In genomic region chr7:24883896-24884692, GRCm38 (mm10) we compare ENCODE assay signal across 8 mouse cellular contexts. TPM values are rescaled to one million over a fixed set of nuclear protein-coding genes. Genes with fewer than 3 reads are reported as not detected.
DNase-seq lines count a peak whose midpoint lies in the region; ATAC-seq lines count a peak whose summit lies in the region.

Gene Rps19 (plus strand): TSS chr7:24884371.

- peak; percentile 83 for ATAC-seq in megakaryocyte progenitor cell, adult 5-6 weeks (replicated peaks; ENCODE audit: poor library complexity)

- DNase-seq in adipocyte (ENCODE audit: low spot score), result peak; percentile 99
- peak; percentile 99 for DNase-seq in embryo, embryonic 10 days (ENCODE audit: low spot score)
- peak; percentile 99 for DNase-seq in gastrocnemius, postnatal 10 days
- peak; percentile 100 for DNase-seq in induced T-regulatory cell, adult 2 months (ENCODE audit: low read depth)
- peak; percentile 98 to 99 for DNase-seq in left cerebral cortex, adult 9 months (ENCODE audit: low spot score in 2 of 2)
- peak; percentile 99 for DNase-seq in right cerebral cortex, postnatal 14 days
- peak; percentile 99 for DNase-seq in urinary bladder, postnatal 36 days (ENCODE audit: low spot score in 2 of 2)

RNA-seq across cellular contexts. Expression of gene Rps19, which starts in this region (rescaled TPM):
- 100 to 1,000 TPM; 680 to 704 TPM for total RNA-seq in gastrocnemius, postnatal 10 days (2021)
- total RNA-seq in megakaryocyte progenitor cell, adult 5-6 weeks (2015), result 2,965 and 3,011 TPM in 2 replicates
- 1,012 and 1,228 TPM in 2 replicates for total RNA-seq in megakaryocyte progenitor cell, adult 5-6 weeks (2017)

Comparison
In these comparisons a context has a peak if more than half of its experiments do, and no peak if none do; other contexts are left out.
1. Peak in every context shown above with its lines: DNase-seq and ATAC-seq.